Mouse (Mus musculus): ENCODE data around the gene Amn. TPM values are rescaled to one million over a fixed set of nuclear protein-coding genes. Genes with fewer than 3 reads are reported as not detected.
A peak's percentile ranks its signal among the peaks of the same experiment; 100 is the strongest.

Amn gene
- total and polyA plus RNA-seq, 3 experiments = 0.12 to 0.14 TPM; not detected in 1

DNA sequence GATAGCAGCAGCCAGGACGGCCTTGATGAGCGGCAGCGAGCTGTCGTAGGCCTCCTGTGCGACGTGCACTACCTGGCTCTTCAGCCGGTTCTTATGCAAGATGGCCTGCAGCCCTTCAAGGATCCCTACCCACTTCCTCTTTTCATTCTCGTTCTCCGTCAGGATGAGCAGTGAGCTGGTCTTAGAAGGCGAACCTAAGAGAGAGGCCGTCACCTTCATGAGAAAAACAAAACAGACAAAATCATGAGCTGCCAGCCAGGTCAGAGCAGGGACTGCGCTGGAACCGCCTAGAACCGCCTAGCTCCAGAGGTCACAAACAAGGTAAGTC, 31.1 kb downstream of the Amn start:
- H3K4me3 ChIP-seq (ENCODE audit: control insufficient read depth in 1 of 2, insufficient read depth in 1 of 2, low read depth in 2 of 2, low read length in 2 of 2) = no peak overlapping the region
- no peaks in the 10 kb centered on the region for H3K79me2 ChIP-seq (ENCODE audit: control insufficient read depth, insufficient read depth, low read length, poor library complexity)
- peak; percentile 12 for DNase-seq (ENCODE audit: low read depth, low spot score)
- no peaks in the 10 kb centered on the region; a peak in 1 of 4 replicates for H3K27me3 ChIP-seq (ENCODE audit: control insufficient read depth in 1 of 2, insufficient read depth in 2 of 2, low read length in 2 of 2)
- H3K27ac ChIP-seq (ENCODE audit: control insufficient read depth, low read depth, low read length) = no peak overlapping the region
- no peaks in the 10 kb centered on the region for H3K4me1 ChIP-seq (ENCODE audit: control insufficient read depth in 1 of 2, insufficient read depth in 2 of 2, low read length in 2 of 2)
- H3K36me3 ChIP-seq (ENCODE audit: control insufficient read depth in 1 of 2, insufficient read depth in 2 of 2, low read length in 2 of 2) = no peaks in the 10 kb centered on the region
- H3K9ac ChIP-seq (ENCODE audit: control insufficient read depth, low read depth, low read length, poor library complexity, severe bottlenecking) = no peak overlapping the region
- TF ChIP-seq USF1 (IDR thresholded peaks at IDR 0.05; ENCODE audit: low read depth, low read length) (no peak), NRF1 (IDR thresholded peaks at IDR 0.05; ENCODE audit: insufficient read depth, low read depth, low read length, poor library complexity, severe bottlenecking) (no peak), ZC3H11A (IDR thresholded peaks at IDR 0.05; ENCODE audit: low read depth, low read length) (no peak), TBP (IDR thresholded peaks at IDR 0.05; ENCODE audit: low read depth, low read length) (no peak), USF2 (IDR thresholded peaks at IDR 0.05; ENCODE audit: borderline replicate concordance in 1 of 2, insufficient read depth in 1 of 2, low read depth in 1 of 2, low read length in 2 of 2) (no peak), GABPA (IDR thresholded peaks at IDR 0.05; ENCODE audit: low read depth, low read length) (no peak), ZNF384 (IDR thresholded peaks at IDR 0.05; ENCODE audit: low read depth, low read length) (no peak), MAZ (IDR thresholded peaks at IDR 0.05; ENCODE audit: low read depth, low read length) (no peak), SMC3 (IDR thresholded peaks at IDR 0.05; ENCODE audit: low read depth, low read length) (no peak), TAL1 (IDR thresholded peaks at IDR 0.05; ENCODE audit: low read length) (no peak)
- no peaks in the 10 kb centered on the region for H3K9me3 ChIP-seq (replicated peaks; ENCODE audit: insufficient read depth, low read length)

DNA sequence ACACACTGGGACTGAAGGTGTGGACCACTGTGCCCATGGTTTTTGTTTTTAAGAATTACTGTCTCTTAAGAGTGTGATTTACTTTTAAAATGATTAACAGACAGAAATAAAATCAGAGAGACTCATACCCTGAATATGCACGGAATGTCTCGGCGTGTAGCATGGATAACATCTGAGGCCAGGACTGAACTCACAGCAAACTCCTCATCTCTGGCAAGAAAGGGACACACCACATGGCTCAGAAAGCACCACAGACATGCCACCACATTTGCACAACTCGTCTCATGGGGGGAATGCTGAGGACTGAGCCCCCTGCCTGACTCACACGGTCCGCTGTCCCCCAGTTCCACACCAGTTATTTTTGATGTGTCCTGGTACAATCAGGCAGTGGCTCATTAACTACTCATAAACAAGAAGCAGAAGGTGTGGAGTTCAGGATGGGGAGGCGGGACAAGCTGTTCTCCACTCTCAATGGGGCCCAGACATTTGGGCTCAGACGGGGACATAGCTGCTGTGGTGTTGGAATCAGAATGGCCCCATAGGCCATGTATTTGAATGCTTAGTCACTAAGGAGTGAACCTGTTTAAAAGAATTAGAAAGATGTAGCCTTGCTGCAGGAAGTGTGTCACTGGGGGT, 32.9 kb downstream of the Amn start:
- Histone ChIP-seq H3K27ac (ENCODE audit: control insufficient read depth, low read depth, low read length) (no peak overlapping the region), H3K4me3 (ENCODE audit: control insufficient read depth in 1 of 2, insufficient read depth in 1 of 2, low read depth in 2 of 2, low read length in 2 of 2) (no peak overlapping the region), H3K4me1 (ENCODE audit: control insufficient read depth in 1 of 2, insufficient read depth in 2 of 2, low read length in 2 of 2) (no peaks in the 10 kb centered on the region), H3K9ac (ENCODE audit: control insufficient read depth, low read depth, low read length, poor library complexity, severe bottlenecking) (no peak overlapping the region), H3K79me2 (ENCODE audit: control insufficient read depth, insufficient read depth, low read length, poor library complexity) (no peaks in the 10 kb centered on the region), H3K27me3 (ENCODE audit: control insufficient read depth in 1 of 2, insufficient read depth in 2 of 2, low read length in 2 of 2) (no peaks in the 10 kb centered on the region; a peak in 1 of 4 replicates), H3K9me3 (replicated peaks; ENCODE audit: insufficient read depth, low read length) (no peaks in the 10 kb centered on the region), H3K36me3 (ENCODE audit: control insufficient read depth in 1 of 2, insufficient read depth in 2 of 2, low read length in 2 of 2) (no peaks in the 10 kb centered on the region)
- no peak for TF ChIP-seq MXI1 (IDR thresholded peaks at IDR 0.05; ENCODE audit: low read depth, low read length)
- no peak for TF ChIP-seq RAD21 (IDR thresholded peaks at IDR 0.05; ENCODE audit: low read depth, low read length)
- TF ChIP-seq ZKSCAN1 (IDR thresholded peaks at IDR 0.05; ENCODE audit: low read depth, low read length) = no peak
- TF ChIP-seq SIN3A (IDR thresholded peaks at IDR 0.05; ENCODE audit: low read length) = no peak
- no peak for TF ChIP-seq TBP (IDR thresholded peaks at IDR 0.05; ENCODE audit: low read depth, low read length)
- no peak for TF ChIP-seq NRF1 (IDR thresholded peaks at IDR 0.05; ENCODE audit: insufficient read depth, low read depth, low read length, poor library complexity, severe bottlenecking)
- no peak for TF ChIP-seq MAZ (IDR thresholded peaks at IDR 0.05; ENCODE audit: low read depth, low read length)
- no peak for TF ChIP-seq MYC (IDR thresholded peaks at IDR 0.05; ENCODE audit: low read depth, low read length)
- TF ChIP-seq BHLHE40 (IDR thresholded peaks at IDR 0.05; ENCODE audit: borderline replicate concordance, low read depth, low read length) = no peak
- no peak for TF ChIP-seq USF1 (IDR thresholded peaks at IDR 0.05; ENCODE audit: low read depth, low read length)
- no peak for TF ChIP-seq ZC3H11A (IDR thresholded peaks at IDR 0.05; ENCODE audit: low read depth, low read length)
- TF ChIP-seq NELFE (IDR thresholded peaks at IDR 0.05; ENCODE audit: low read depth, low read length) = no peak
- TF ChIP-seq ETS1 (IDR thresholded peaks at IDR 0.05; ENCODE audit: low read depth, low read length) = no peak
- TF ChIP-seq POLR2AphosphoS5 (IDR thresholded peaks at IDR 0.05; ENCODE audit: borderline replicate concordance, low read depth, low read length) = no peak
- no peak for TF ChIP-seq ZNF384 (IDR thresholded peaks at IDR 0.05; ENCODE audit: low read depth, low read length)
- no peak for TF ChIP-seq GABPA (IDR thresholded peaks at IDR 0.05; ENCODE audit: low read depth, low read length)
- DNase-seq (ENCODE audit: low read depth, low spot score) = no peak

All from MEL (cell line).